ENCODE assay signal across 7 mouse cellular contexts in genomic region chr15:83483482-83483881, GRCm38 (mm10). TPM values are rescaled to one million over a fixed set of nuclear protein-coding genes. Genes with fewer than 3 reads are reported as not detected.
A peak's percentile ranks its signal among the peaks of the same experiment; 100 is the strongest.
DNase-seq lines count a peak whose midpoint lies in the region; ATAC-seq and TF ChIP-seq lines count a peak whose summit lies in the region.

No protein-coding gene starts in this region.

- H3K4me1 ChIP-seq in lung, adult 2 months (ENCODE audit: control insufficient read depth, insufficient read depth, low read length), result no peaks in the 10 kb centered on the region
- H3K4me1 ChIP-seq in stomach, postnatal 0 days (replicated peaks; ENCODE audit: control insufficient read depth, insufficient read depth), result no peaks in the 10 kb centered on the region
- peaks cover 14% of the 10 kb centered on the region for H3K4me1 ChIP-seq in heart, embryonic 12.5 days (replicated peaks)

- no peaks in the 10 kb centered on the region for H3K36me3 ChIP-seq in stomach, postnatal 0 days (ENCODE audit: control insufficient read depth, insufficient read depth, low read length)
- peaks cover 16% of the 10 kb centered on the region for H3K36me3 ChIP-seq in heart, embryonic 12.5 days

- intact Hi-C loops in gastrocnemius, postnatal 36 days (cut with DNase I), result no loop called here

- DNase-seq in lung, adult 2 months, result no peak
- no peak for DNase-seq in lung, postnatal 25 days (ENCODE audit: low spot score)
- DNase-seq in ZHBTc4 (ENCODE audit: low read depth, low spot score) (peak; percentile 82), liver (peak; percentile 69)
- DNase-seq in stomach, postnatal 0 days (ENCODE audit: low spot score), result no peak
- DNase-seq in gastrocnemius, postnatal 36 days, result no peak

- WGBS in lung, adult 2 months, result 32% methylated on average over 2 of the region's 2 CpGs
- WGBS in stomach, postnatal 0 days, result 31% methylated on average over 2 of the region's 2 CpGs
- WGBS in heart, embryonic 12.5 days, result 34% methylated on average over 2 of the region's 2 CpGs

- no peaks in the 10 kb centered on the region for H3K27me3 ChIP-seq in stomach, postnatal 0 days (ENCODE audit: control insufficient read depth, insufficient read depth, low read length)
- no peaks in the 10 kb centered on the region for H3K27me3 ChIP-seq in heart, embryonic 12.5 days (replicated peaks)

- no peak overlapping the region for H3K4me2 ChIP-seq in stomach, postnatal 0 days (replicated peaks; ENCODE audit: low read depth)
- no peak overlapping the region for H3K4me2 ChIP-seq in heart, embryonic 12.5 days

- no peaks in the 10 kb centered on the region for H3K9me3 ChIP-seq in stomach, postnatal 0 days (ENCODE audit: control insufficient read depth, low read length)
- no peaks in the 10 kb centered on the region for H3K9me3 ChIP-seq in heart, embryonic 12.5 days (replicated peaks)

- no peak for ATAC-seq in stomach, postnatal 0 days (ENCODE audit: low FRiP score, low TSS enrichment)
- no peak for ATAC-seq in heart, embryonic 12.5 days (ENCODE audit: insufficient number of reproducible peaks, low FRiP score)

- H3K9ac ChIP-seq in stomach, postnatal 0 days (ENCODE audit: low read length), result no peak overlapping the region
- H3K9ac ChIP-seq in heart, embryonic 12.5 days, result no peak overlapping the region

- no peak overlapping the region for H3K4me3 ChIP-seq in lung, adult 2 months (replicated peaks; ENCODE audit: extremely low read depth, low read depth, low read length)
- H3K4me3 ChIP-seq in stomach, postnatal 0 days (ENCODE audit: low read depth, low read length), result no peak overlapping the region
- H3K4me3 ChIP-seq in heart, embryonic 12.5 days, result no peak overlapping the region

- peak; percentile 46 for TF ChIP-seq CTCF in lung, adult 2 months (IDR thresholded peaks at IDR 0.05; ENCODE audit: insufficient read depth, low read length)
- peak; percentile 65 for TF ChIP-seq CTCF in stomach, postnatal 0 days (IDR thresholded peaks at IDR 0.05; ENCODE audit: low read depth)

- TF ChIP-seq POLR2A in lung, adult 2 months (IDR thresholded peaks at IDR 0.05; ENCODE audit: borderline replicate concordance, extremely low read depth, low read depth, low read length), result no peak

- TF ChIP-seq EP300 in stomach, postnatal 0 days (optimal IDR thresholded peaks at IDR 0.05), result no peak

- H3K27ac ChIP-seq in stomach, postnatal 0 days (replicated peaks), result no peak overlapping the region
- H3K27ac ChIP-seq in heart, embryonic 12.5 days (ENCODE audit: poor library complexity, severe bottlenecking), result no peak overlapping the region

RNA-seq across cellular contexts. Expression of gene Pacsin2, which starts 19.1 kb away (rescaled TPM):
- 61.4 and 85.2 TPM in 2 replicates for polyA plus RNA-seq in lung, adult 2 months (2012; rRNA removed)
- 42.5 and 46.6 TPM in 2 replicates for polyA plus RNA-seq in stomach, postnatal 0 days (2015; fragmentation: Nextera tagmentation; extraction: Ambion mirVana)
- 10 to 100 TPM; 41.4 to 50.5 TPM for total RNA-seq in gastrocnemius, postnatal 36 days (2021)
- polyA plus RNA-seq in heart, embryonic 12.5 days (2016; fragmentation: Nextera tagmentation; extraction: Ambion mirVana), result 70.8 and 72.0 TPM in 2 replicates

RNA-seq across cellular contexts. Expression of gene Ttll1, which starts 27.2 kb away (rescaled TPM):
- 9.0 and 12.6 TPM in 2 replicates for polyA plus RNA-seq in lung, adult 2 months (2012; rRNA removed)
- 10.2 and 11.4 TPM in 2 replicates for polyA plus RNA-seq in stomach, postnatal 0 days (2015; fragmentation: Nextera tagmentation; extraction: Ambion mirVana)
- total RNA-seq in gastrocnemius, postnatal 36 days (2021), result 1 to 10 TPM; 3.1 to 3.5 TPM
- polyA plus RNA-seq in heart, embryonic 12.5 days (2016; fragmentation: Nextera tagmentation; extraction: Ambion mirVana), result 24.5 and 25.4 TPM in 2 replicates

RNA-seq across cellular contexts. Expression of gene Bik, which starts 43.2 kb away (rescaled TPM):
- polyA plus RNA-seq in lung, adult 2 months (2012; rRNA removed), result 21.8 and 25.1 TPM in 2 replicates
- polyA plus RNA-seq in stomach, postnatal 0 days (2015; fragmentation: Nextera tagmentation; extraction: Ambion mirVana), result 4.2 and 5.2 TPM in 2 replicates
- total RNA-seq in gastrocnemius, postnatal 36 days (2021), result 1 to 10 TPM in 1 of 2 experiments, under 1 TPM in 1; 0.76 to 1.6 TPM
- polyA plus RNA-seq in heart, embryonic 12.5 days (2016; fragmentation: Nextera tagmentation; extraction: Ambion mirVana), result 31.2 and 35.4 TPM in 2 replicates

Comparison
In these comparisons a context has a peak if more than half of its experiments do, and no peak if none do; other contexts are left out.
1. DNase-seq: peak in ZHBTc4 (single experiment) and liver (single experiment); none in lung, adult 2 months (single experiment), lung, postnatal 25 days (single experiment), stomach, postnatal 0 days (single experiment) and gastrocnemius, postnatal 36 days (0 of 2).